Mouse (Mus musculus) heart, adult 11 months (tissue): ENCODE data around the gene Scd2.

Experiments
- DNase-seq: peaks from one replicate; pipeline ENCODE4 v3.0.0; 2022

Scd2 gene

DNA sequence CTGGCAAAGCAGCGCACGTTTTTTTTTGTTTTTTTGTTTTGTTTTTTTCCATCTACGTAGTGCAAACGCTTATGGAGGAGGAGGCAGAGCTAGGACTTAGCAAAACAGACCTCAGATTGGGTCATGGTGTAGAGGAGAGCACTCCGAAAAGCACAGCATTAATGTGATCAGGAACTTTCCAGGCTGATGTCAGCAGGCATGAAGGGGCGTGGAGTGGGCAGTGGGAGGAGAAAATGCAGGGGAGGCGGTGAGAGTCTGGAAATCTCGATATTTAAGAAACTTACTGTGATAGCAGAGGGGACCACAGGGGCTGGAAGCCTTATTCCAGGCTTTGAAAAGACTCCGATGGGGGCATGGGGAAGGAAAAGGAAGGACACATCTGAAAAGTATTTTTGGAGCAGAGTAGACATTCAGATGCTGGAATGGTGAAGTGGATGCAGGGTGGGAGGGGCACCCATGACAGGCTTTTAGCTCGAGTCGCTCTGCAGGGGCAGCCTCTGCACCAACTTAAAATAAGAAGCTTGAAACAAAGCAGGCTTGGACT, 21.5 kb downstream of the Scd2 start:
- peak; percentile 97 for DNase-seq

DNA sequence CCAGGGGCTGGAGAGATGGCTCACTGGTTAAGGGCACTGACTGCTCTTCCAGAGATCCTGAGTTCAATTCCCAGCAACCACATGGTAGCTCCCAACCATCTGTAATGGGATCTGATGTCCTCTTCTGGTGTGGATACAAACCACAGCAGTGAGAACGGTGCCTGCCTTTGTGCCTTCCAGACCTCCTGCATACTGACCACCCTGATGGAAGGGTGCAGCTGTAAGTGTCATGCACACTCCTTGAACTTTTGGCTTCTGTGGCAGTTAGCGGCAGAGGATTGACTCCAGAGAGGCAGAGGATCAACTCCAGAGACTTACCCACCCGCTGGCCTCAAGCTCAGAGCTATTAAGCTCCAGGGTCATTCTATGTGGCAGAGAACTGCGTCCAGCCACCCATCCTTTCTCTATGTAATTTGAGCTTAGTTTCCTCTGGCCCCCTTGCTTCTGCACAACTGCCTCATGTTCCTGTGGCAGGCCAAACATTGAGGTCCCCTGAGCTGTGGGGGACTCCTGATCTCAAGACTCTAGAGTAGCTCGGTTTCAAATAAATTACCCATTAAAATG, 23.4 kb downstream of the Scd2 start:
- peak; percentile 73 for DNase-seq

DNA sequence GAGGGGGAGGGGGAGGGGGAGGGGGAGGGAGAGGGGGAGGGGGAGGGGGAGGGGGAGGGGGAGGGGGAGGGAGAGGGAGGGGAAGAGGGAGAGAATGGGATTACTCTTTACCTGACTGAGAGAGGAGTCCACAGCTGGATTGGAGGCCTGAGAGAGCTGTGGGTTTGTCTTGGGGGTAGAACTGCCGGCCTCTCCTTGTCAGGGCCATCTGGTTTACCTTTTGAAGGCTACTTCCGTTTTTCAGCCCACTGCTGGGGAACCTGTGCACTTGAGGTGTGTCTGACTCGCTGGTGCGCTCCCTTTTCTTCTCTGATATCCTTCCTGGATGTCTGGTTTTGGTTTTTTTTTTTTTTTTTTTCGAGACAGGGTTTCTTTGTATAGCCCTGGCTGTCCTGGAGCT, 23.9 kb downstream of the Scd2 start:
- DNase-seq: peak; percentile 79

DNA sequence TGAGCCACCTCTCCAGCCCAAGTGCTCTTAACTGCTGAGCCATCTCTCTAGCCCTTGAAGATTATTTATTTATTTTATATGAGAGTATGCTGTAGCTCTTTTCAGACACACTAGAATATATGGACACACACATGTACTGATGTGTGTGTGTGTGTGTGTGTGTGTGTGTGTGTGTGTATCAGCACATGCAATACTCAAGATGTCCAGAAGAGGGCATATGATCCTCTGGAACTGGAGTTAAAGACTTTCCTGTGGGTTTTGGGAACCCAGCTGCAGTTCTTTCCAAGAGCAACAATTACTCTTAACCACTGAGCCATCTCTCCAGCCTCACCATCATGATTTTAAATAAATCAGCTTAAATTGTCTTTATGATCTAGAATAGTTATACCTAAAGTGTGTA, 25.1 kb downstream of the Scd2 start:
- DNase-seq: no peak

DNA sequence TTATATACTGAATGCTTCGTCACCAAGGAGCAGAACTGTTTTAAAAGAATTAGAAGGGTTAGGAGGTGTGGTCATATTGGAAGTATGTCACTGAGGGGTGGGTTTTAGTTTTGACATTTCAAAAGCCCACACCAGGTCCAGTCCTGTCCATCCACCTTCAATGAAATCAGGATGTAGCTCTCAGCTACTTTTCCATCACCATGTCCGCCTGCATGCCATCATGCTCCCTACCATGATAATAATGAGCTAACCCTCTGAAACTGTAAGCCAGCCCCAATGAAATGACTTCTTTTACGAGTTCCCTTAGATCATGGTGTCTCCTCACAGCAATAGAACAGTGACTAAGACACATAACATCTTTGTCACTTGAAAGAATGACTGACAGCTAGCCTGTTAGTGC, 26.8 kb downstream of the Scd2 start:
- peak; percentile 70 for DNase-seq

DNA sequence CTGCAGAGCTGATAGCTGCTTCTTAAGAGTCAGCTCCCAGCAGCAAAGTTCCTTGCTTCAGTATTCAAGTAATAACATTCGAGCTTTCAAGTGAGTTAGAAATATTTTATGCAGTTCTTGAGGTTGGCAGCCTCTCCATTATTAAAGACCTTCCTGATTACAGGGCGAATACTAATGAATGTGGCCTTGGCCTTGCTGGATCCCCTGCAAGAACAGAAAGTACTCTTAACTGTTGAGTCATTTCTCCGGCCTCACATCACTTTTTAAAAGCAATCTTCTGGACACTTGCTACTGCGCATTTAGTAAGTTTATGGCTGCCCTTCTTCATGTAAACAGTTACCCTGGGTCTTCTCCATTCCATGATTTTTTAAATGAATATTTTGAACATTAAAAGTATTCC, 27.7 kb downstream of the Scd2 start:
- peak; percentile 90 for DNase-seq

DNA sequence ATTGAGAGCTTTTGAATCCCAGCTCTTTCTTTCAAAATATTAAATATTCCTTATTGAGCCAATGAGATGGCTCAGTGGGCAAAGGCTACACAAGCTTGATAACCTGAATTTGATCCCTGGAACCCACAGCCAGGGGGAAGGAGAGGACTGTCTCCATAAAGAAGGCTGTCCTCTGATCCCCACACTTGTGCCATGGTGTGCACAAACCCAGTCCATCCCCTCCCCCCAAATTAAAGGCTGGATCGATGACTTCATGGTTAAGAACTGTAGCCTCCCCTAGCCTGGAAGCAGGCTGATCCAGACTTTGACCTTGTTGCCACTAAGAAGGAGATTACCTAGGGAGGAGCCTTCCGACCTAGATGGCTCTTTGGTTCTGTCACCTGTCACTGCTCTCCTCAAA, 28.2 kb downstream of the Scd2 start:
- peak; percentile 79 for DNase-seq

DNA sequence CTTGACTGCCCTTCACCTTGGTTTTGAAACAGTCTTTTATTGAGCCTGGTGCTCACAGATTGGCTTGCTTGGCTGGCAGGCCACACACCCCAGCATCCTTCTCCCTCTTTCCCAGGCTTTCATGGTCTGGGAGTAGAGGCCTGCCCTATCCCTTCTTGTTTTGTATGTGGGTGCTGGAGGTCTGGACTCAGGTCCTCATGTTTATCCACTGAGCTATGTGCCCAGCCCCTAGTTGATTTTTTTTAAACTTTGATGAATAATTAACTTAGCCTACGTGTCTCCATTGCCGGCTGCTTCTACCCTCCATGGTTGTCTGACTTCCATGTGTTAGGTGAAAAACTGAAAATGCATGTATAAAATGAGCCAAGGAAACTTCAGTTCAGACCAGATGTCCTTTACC, 36.1 kb downstream of the Scd2 start:
- DNase-seq: peak; percentile 64

DNA sequence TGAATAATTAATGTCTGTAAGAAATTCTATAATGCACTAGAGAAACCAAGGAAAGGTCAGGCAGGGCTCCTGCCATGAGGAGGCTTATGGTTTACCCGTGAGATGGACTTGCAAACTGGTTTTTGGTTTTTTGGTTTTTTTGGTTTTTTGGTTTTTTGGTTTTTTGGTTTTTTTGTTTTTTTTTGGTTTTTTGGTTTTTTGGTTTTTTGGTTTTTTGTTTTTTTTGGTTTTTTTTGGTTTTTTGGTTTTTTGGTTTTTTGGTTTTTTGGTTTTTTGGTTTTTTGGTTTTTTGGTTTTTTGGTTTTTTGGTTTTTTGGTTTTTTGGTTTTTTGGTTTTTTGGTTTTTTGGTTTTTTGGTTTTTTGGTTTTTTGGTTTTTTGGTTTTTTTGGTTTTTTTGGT, 37.7 kb downstream of the Scd2 start:
- DNase-seq: peak; percentile 35

DNA sequence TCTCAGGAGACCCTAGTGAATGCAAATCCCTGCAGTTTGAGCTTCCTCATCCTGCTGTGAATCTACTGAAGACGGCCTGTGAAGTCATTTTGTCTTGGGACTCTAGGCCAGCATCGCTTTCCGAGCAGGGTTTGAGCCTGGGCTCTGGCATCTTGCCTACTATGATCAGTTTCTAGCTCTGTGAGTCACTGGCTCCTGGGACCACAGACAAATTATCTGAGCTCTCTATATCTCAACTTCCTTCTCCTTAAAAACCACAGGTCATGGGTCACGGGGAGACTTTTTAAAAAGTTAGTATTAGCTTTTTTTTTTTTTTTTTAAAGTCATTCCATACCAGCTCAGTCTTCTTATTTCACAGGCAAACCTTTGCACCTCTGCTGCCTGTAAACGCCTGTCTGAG, 38.4 kb downstream of the Scd2 start:
- DNase-seq: peak; percentile 89

DNA sequence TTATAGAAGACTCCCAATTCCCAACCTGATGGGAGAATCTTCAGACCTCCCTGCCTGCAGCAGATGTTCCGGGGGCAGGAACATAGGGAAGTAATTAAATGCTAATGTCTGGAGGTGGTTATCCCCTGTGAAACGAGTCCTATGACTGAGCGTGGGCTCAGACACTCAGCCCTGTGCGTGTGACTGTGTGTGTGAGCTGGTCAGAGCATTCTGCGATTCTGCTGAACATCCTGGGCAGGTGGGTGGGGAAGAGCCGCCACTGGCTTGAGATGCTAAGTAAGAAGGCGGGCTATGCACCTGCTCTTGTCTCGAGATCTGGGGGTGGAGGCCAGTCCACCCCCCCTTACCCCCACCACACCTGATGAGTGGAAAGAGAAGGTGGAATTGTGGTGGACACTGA, 38.9 kb downstream of the Scd2 start:
- DNase-seq: peak; percentile 88

DNA sequence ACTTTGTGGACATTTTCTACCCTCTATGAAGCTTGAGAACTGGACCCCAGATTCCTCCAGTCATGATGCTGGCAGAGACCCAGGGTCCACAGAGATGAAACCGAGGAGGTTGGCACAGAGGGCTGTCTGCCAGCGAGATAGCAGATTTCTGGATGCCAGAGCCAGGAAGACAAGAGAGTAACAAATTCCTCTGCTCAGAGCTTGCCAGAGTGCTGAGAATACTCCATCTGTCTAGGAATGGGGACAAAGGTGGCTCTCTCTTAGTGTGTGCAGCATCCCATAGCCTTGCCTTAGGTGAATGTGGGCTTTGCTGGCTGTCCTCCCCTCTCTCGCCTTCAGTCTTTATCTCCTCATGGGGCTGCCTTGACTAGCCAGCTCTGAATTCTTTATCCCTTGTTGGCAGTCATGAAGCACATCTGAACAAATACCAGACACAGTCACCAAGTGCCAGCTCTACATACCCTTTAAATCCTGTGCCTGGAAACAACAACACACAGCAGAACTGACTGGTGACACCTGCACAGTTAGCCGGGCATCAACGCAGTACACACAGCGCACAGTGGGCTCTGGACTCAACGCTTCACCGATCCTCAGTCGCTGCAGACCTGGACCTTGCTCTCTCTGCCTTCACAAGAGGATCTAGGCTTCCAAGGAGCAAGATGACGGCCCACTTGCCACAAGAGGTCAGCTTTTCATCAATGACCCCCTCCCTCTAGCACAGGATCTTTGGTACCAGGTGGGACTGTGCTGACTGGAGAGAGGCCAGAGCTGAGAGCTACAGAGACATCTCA, 39.6 kb downstream of the Scd2 start, which contains the start of gene Scd4:
Scd4 (plus strand) TSS at position 260 of the 791 bp plus-strand sequence.
- DNase-seq: peak; percentile 94

DNA sequence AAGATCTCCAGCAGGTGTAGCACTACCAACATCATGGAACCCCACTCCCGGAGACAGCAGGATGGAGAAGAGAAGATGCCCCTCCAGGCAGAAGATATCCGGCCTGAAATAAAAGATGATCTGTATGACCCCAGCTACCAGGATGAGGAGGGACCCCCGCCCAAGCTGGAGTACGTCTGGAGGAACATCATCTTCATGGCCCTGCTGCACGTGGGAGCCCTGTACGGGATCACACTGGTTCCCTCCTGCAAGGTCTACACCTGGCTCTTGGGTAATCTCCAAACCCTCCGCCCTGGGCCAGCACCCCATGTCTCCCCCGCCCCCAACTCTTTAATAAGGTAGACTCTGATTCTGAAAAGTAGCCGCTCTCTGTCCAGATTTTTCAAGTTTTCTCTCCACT, 40.5 kb downstream of the Scd2 start:
- peak; percentile 87 for DNase-seq

DNA sequence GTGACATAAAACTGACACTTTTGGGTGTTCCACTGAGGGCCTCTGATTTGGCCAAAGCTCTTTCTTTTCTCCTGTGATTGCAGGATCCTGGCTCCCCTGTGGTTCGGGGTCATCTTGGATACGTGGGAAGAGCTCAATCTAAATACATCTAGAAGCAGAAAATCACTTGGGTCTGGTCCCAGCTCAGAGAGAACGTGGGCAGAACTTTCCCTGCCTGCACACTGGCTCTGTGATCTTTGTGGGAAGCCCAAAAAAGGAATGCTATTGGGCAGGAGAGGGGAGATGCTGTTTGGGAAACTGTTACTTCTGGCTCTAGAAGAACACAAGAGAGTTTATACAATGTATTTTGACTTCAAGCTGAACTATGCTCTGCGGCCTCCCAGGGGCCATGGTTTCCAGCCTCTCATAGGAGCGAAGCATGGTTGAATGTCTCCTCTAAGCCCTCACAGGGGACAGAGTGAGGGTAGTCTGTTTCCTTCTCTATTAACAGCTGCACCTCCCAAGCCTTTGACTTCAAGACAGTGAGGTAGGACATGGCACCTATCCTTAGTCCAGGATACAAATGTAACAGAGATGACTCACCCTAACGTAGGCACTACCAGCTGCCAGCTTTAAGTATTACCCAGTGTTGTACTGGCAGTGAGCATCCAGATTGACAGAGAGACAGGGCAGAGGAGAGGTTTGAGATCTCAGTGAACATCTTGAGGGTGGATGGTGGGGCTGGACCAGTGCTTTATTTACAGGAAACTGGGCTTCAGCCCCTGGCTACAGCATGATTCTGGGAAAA, 42.6 kb downstream of the Scd2 start:
- peak; percentile 48 for DNase-seq

DNA sequence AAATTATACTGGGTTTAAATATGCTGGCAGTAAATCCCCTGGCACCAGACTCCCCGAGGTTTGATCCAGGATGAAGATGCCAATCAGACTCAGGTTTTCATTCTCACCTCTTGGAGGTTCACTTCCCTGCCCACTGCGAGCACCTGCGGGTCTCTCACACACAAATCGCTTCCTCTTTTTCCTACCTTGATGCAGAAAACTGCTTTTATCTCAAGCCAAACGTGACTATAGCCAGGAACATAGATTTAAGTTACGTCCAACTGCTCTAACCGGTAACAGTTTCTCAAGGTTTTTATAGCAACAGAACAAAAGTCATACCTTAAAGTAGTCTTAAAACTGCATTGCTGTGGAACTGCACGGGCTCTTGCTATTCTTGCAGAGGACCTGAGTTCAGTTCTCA, 56.2 kb downstream of the Scd2 start:
- no peak for DNase-seq

DNA sequence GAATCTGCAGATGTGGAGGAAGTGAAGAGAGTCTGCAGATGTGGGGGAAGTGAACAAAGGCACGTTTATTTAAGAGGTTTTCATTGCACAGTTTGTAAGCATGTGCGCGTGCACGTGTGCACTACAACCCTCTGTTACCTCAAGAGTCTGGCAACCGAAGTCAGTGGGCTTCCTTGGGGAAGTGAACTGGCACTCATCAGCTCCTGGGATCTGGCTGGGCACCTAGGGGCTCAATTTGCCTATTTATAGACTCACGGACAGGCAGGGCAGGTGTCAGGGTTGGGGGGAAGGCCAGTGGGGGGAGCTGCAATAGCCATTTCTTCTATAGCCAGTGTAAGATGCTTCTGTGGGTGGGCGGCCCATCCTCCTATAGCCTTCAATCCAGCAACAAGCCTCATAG, 58.3 kb downstream of the Scd2 start:
- DNase-seq: no peak
